Mouse (Mus musculus) thymus, adult 2 months (tissue): Measurements from ENCODE around the gene Tekt2. TPM values are rescaled to one million over a fixed set of nuclear protein-coding genes. Genes with fewer than 3 reads are reported as not detected.

Experiments
- DNase-seq: peaks from one replicate; pipeline ENCODE4 v3.0.0; 2021
- H3K27ac ChIP-seq: fragments of 200-500 bp; 2 replicates; pipeline ENCODE4 v1.5.1; 2012; ENCODE audit warnings: low read length, control low read depth; ENCODE audit not compliant: control insufficient read depth, insufficient read depth
- H3K27me3 ChIP-seq: fragments of 200-500 bp; 2 replicates; pipeline ENCODE4 v1.6.1; 2012; ENCODE audit warnings: mild to moderate bottlenecking, low read length, moderate library complexity, mixed read lengths; ENCODE audit not compliant: control insufficient read depth, insufficient read depth
- H3K36me3 ChIP-seq: fragments of 200-500 bp; 2 replicates; pipeline ENCODE4 v1.6.1; 2012; ENCODE audit warnings: mild to moderate bottlenecking, low read length, moderate library complexity; ENCODE audit not compliant: control insufficient read depth, insufficient read depth
- H3K4me1 ChIP-seq: fragments of 200-500 bp; replicated peaks from 2 replicates; pipeline ENCODE4 v1.6.1; 2012; ENCODE audit warnings: low read length; ENCODE audit not compliant: control insufficient read depth, insufficient read depth
- H3K4me3 ChIP-seq: fragments of 200-500 bp; 2 replicates; pipeline ENCODE4 v1.5.1; 2012; ENCODE audit warnings: mild to moderate bottlenecking, low read length, control low read depth, moderate library complexity; ENCODE audit not compliant: control insufficient read depth, insufficient read depth
- CTCF ChIP-seq: fragments of 200-500 bp; IDR thresholded peaks from 2 replicates; pipeline ENCODE4 v1.5.1; 2012; ENCODE audit warnings: mild to moderate bottlenecking, control low read depth, low read length, moderate library complexity, borderline replicate concordance; ENCODE audit not compliant: control insufficient read depth, poor library complexity, insufficient read depth; ENCODE audit errors: extremely low read depth
- POLR2A ChIP-seq: fragments of 200-500 bp; IDR thresholded peaks from 2 replicates; pipeline ENCODE4 v1.6.1; 2012; ENCODE audit warnings: mild to moderate bottlenecking, low read length, control low read depth, moderate library complexity; ENCODE audit not compliant: control insufficient read depth, poor library complexity, insufficient read depth; ENCODE audit errors: extremely low read depth
- WGBS: fragments of 180-500 bp; shearing (Covaris S2); methylation state at CpG from one replicate; pipeline ENCODE4 v1.1.7; 2018; 5-methylcytosine and 5-hydroxymethylcytosine counted together
- polyA plus RNA-seq: library from polyadenylated mRNA; depleted of rRNA; stranded (reverse); fragments of >200 nt; gene quantifications from 2 replicates; pipeline ENCODE4 v1.2.3, GENCODE M21; 2012

The Tekt2 gene
- polyA plus RNA-seq, 1 experiment: 1.4 TPM

- no peak overlapping the region for H3K4me3 ChIP-seq
- no peak overlapping the region for H3K27ac ChIP-seq
- H3K4me1 ChIP-seq: no peaks in the 10 kb centered on the region
- H3K27me3 ChIP-seq: peaks cover 7% of the 10 kb centered on the region; the same call in 1 of the 2 replicates
- 88% methylated on average over 8 of the region's 8 CpGs for WGBS
- TF ChIP-seq POLR2A: no peak
- TF ChIP-seq CTCF: no peak
- DNase-seq: no peak
- no peaks in the 10 kb centered on the region for H3K36me3 ChIP-seq
Observed at GRCm38 (mm10) chr4:126290314-126290713, 35.2 kb downstream of the Tekt2 start.

- H3K36me3 ChIP-seq: no peaks in the 10 kb centered on the region
- TF ChIP-seq POLR2A (no peak), CTCF (no peak)
- peaks cover 7% of the 10 kb centered on the region; the same call in 1 of the 2 replicates for H3K27me3 ChIP-seq
- 34% methylated on average over 17 of the region's 17 CpGs for WGBS
- no peak for DNase-seq
- H3K4me1 ChIP-seq: no peaks in the 10 kb centered on the region
- H3K27ac ChIP-seq: no peak overlapping the region
- H3K4me3 ChIP-seq: no peak overlapping the region
Observed at GRCm38 (mm10) chr4:126288085-126288666, 37.3 kb downstream of the Tekt2 start.

GRCm38 (mm10) chr4:126287302-126287995 is 38.0 kb downstream of the Tekt2 start:
- Histone ChIP-seq H3K27ac (no peak overlapping the region), H3K36me3 (no peaks in the 10 kb centered on the region), H3K27me3 (peaks cover 7% of the 10 kb centered on the region; the same call in 1 of the 2 replicates), H3K4me3 (no peak overlapping the region), H3K4me1 (no peaks in the 10 kb centered on the region)
- 47% methylated on average over 11 of the region's 11 CpGs for WGBS
- TF ChIP-seq POLR2A: no peak
- TF ChIP-seq CTCF: no peak
- DNase-seq: no peak

GRCm38 (mm10) chr4:126286492-126286891 is 39.0 kb downstream of the Tekt2 start, which contains the start of gene Col8a2:
Col8a2 (plus strand) TSS chr4:126286793.
- Histone ChIP-seq H3K4me3 (no peak within 1 kb of the TSS), H3K4me1 (no peaks in the 10 kb centered on the region), H3K27ac (no peak within 1 kb of the TSS), H3K36me3 (no peaks in the 10 kb centered on the region), H3K27me3 (peaks cover 7% of the 10 kb centered on the region; the same call in 1 of the 2 replicates)
- DNase-seq: no peak
- 4% methylated on average over 42 of the region's 42 CpGs for WGBS
- no peak for TF ChIP-seq CTCF
- TF ChIP-seq POLR2A: no peak

- Histone ChIP-seq H3K27me3 (peaks cover 7% of the 10 kb centered on the region; the same call in 1 of the 2 replicates), H3K36me3 (no peaks in the 10 kb centered on the region), H3K4me1 (no peaks in the 10 kb centered on the region), H3K4me3 (no peak overlapping the region), H3K27ac (no peak overlapping the region)
- TF ChIP-seq CTCF: no peak
- no peak for TF ChIP-seq POLR2A
- DNase-seq: no peak
- WGBS: 90% methylated on average over 8 of the region's 8 CpGs
Observed at GRCm38 (mm10) chr4:126283582-126283981, 41.9 kb downstream of the Tekt2 start.

GRCm38 (mm10) chr4:126281706-126282105 is 43.8 kb downstream of the Tekt2 start:
- WGBS: 90% methylated on average over 9 of the region's 9 CpGs
- Histone ChIP-seq H3K27me3 (no peaks in the 10 kb centered on the region; the same call in 1 of the 2 replicates), H3K36me3 (no peaks in the 10 kb centered on the region), H3K27ac (no peak overlapping the region), H3K4me3 (no peak overlapping the region), H3K4me1 (peaks cover 4% of the 10 kb centered on the region; the same call in 1 of the 2 replicates)
- TF ChIP-seq CTCF (no peak), POLR2A (no peak)
- no peak for DNase-seq
